Mouse (Mus musculus) forebrain, embryonic 12.5 days (tissue): ENCODE measurements around the gene Kng2. TPM values are rescaled to one million over a fixed set of nuclear protein-coding genes. Genes with fewer than 3 reads are reported as not detected.
"Not testable (repeated sequence)": the region's sequence is repeated elsewhere in the genome, so short reads cannot be mapped to it uniquely, and the experiment has no call there.

Experiments
- ATAC-seq: fragments of 200-750 bp; cut with Nextera tagmentation; 2 replicates; pipeline ENCODE4 v1.8.0; 2017; ENCODE audit warnings: moderate TSS enrichment; ENCODE audit not compliant: low FRiP score
- H3K27ac ChIP-seq: fragments of 300-500 bp; sonication (generic); 2 replicates; pipeline ENCODE4 v1.5.1; 2016; ENCODE audit warnings: mild to moderate bottlenecking
- H3K27me3 ChIP-seq: fragments of 300-500 bp; sonication (generic); 2 replicates; pipeline ENCODE4 v1.6.1; 2016; ENCODE audit warnings: mild to moderate bottlenecking
- H3K36me3 ChIP-seq: fragments of 300-500 bp; sonication (generic); replicated peaks from 2 replicates; pipeline ENCODE4 v1.6.1; 2016; ENCODE audit warnings: mild to moderate bottlenecking
- H3K4me1 ChIP-seq: fragments of 300-500 bp; sonication (generic); 2 replicates; pipeline ENCODE4 v1.6.1; 2016
- H3K4me2 ChIP-seq: fragments of 300-500 bp; sonication (generic); 2 replicates; pipeline ENCODE4 v1.6.1; 2016; ENCODE audit warnings: mild to moderate bottlenecking, moderate library complexity
- H3K4me3 ChIP-seq: fragments of 300-500 bp; sonication (generic); replicated peaks from 2 replicates; pipeline ENCODE4 v1.5.1; 2016; ENCODE audit warnings: mild to moderate bottlenecking
- H3K9ac ChIP-seq: fragments of 300-500 bp; sonication (generic); 2 replicates; pipeline ENCODE4 v1.6.1; 2016; ENCODE audit warnings: mild to moderate bottlenecking
- H3K9me3 ChIP-seq: fragments of 300-500 bp; sonication (generic); 2 replicates; pipeline ENCODE4 v1.6.1; 2016
- WGBS: fragments of 180-500 bp; shearing (Covaris S2); methylation state at CpG from one replicate; pipeline ENCODE4 v1.1.7; 2016; 5-methylcytosine and 5-hydroxymethylcytosine counted together
- polyA plus RNA-seq: library from polyadenylated mRNA; unstranded; fragments of >200 nt; fragmentation: Nextera tagmentation; extraction: Ambion mirVana; gene quantifications from 2 replicates; pipeline ENCODE4 v1.2.1, GENCODE M21; 2016

Gene Kng2
- not detected in 2 replicates for polyA plus RNA-seq

DNA sequence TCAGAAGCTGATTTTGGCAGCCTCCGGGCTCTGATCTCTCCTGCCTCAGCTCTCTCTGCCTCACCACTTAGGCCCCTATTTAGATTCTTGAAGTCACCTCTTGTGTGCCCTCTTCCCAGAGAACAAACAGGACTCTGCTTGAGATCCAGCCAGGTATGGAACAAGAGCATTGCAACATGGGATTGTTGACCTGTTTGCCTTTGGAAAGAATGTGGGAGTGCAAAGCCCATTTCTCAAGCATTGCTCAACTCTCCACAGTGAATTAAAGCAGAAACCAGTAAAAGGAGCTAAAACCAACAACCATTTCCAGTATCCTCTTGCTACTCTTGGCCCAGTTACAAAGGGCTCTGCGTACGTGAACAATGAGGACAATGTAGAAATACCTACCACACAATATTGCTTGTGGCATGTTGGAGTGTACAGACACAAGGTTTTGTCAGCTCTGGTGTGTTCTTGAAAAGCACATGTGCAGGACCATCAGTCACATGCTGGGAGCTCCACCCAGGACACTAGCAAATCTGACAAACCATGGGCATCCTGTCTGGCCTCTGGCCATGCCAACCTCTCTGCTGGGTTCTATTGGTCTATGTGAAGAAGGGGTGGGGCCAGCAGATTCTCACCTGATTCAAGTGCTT is at the start of gene Kng2:
Gene Kng2 (minus strand): TSS at position 517 of the 635 bp plus-strand sequence.
- not testable (repeated sequence) for H3K9ac ChIP-seq, H3K4me2 ChIP-seq, ATAC-seq, H3K9me3 ChIP-seq, H3K4me3 ChIP-seq, H3K4me1 ChIP-seq, H3K27ac ChIP-seq, H3K36me3 ChIP-seq, H3K27me3 ChIP-seq
- WGBS = 87% methylated on average over 3 of the region's 3 CpGs

- H3K4me3 ChIP-seq, H3K9ac ChIP-seq, H3K27me3 ChIP-seq, H3K4me1 ChIP-seq, H3K4me2 ChIP-seq, H3K27ac ChIP-seq, H3K9me3 ChIP-seq, H3K36me3 ChIP-seq, ATAC-seq: not testable (repeated sequence)
- WGBS = 91% methylated on average over 6 of the region's 6 CpGs
Observed at GRCm38 (mm10) chr16:23077516-23077915, 48.2 kb upstream of the Kng2 start.

DNA sequence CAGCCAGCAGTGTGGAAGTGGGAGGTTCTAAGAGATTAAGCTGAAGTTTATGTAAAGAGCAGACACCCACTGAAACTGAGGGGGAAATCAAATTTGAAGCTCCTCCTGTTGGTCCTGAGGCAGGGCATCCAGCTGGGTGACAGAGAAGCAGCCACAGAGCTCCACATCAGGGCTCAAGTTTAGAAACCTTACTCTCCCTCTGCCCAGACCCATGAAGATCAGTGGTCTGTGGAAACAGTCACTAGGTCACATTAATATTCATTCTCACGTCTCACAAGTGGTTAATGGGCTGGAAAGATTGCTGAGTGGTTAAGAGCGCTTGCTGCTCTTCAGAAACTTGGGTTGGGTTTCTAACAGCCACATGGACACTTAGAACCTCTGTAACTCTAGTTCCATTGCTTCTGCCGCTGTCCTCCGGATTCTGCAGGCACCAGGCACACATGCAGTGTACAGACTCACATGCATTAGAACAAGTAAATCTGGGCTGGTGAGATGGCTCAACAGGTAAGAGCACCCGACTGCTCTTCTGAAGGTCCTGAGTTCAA is 31.6 kb upstream of the Kng2 start:
- not testable (repeated sequence) for ATAC-seq, H3K4me1 ChIP-seq, H3K36me3 ChIP-seq, H3K27me3 ChIP-seq, H3K4me3 ChIP-seq, H3K4me2 ChIP-seq, H3K9me3 ChIP-seq, H3K27ac ChIP-seq, H3K9ac ChIP-seq
- 78% methylated on average over 5 of the region's 5 CpGs for WGBS

GRCm38 (mm10) chr16:23059630-23060029 is 30.3 kb upstream of the Kng2 start:
- H3K4me2 ChIP-seq, H3K27me3 ChIP-seq, H3K4me1 ChIP-seq, H3K9me3 ChIP-seq, H3K4me3 ChIP-seq, H3K27ac ChIP-seq, H3K36me3 ChIP-seq, ATAC-seq, H3K9ac ChIP-seq: not testable (repeated sequence)
- 65% methylated on average over 4 of the region's 4 CpGs for WGBS

DNA sequence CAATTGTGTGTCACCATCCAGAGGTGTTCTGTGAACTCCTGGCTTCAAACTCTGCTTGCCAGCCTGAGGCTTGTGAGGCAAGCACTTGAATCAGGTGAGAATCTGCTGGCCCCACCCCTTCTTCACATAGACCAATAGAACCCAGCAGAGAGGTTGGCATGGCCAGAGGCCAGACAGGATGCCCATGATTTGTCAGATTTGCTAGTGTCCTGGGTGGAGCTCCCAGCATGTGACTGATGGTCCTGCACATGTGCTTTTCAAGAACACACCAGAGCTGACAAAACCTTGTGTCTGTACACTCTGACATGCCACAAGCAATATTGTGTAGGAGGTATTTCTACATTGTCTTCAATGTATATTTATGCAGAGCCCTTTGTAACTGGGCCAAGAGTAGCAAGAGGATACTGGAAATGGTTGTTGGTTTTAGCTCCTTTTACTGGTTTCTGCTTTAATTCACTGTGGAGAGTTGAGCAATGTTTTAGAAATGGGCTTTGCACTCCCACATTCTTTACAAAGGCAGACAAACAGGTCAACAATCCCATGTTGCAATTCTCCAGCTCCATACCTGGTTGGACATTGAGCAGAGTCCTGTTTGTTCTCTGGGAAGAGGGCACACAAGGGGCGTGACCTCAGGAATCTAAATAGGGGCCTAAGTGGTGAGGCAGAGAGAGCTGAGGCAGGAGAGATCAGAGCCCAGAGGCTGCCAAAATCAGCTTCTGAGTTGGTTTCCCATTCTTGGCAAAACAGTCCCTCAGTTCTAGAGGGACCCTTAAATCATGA is 28.6 kb upstream of the Kng2 start, which contains the start of gene Kng1:
Gene Kng1 (plus strand): TSS at position 198 of the 780 bp plus-strand sequence.
- not testable (repeated sequence) for H3K9ac ChIP-seq, H3K4me2 ChIP-seq, ATAC-seq, H3K36me3 ChIP-seq, H3K4me3 ChIP-seq, H3K27ac ChIP-seq, H3K4me1 ChIP-seq, H3K27me3 ChIP-seq, H3K9me3 ChIP-seq
- WGBS = 88% methylated on average over 1 of the region's 1 CpGs

DNA sequence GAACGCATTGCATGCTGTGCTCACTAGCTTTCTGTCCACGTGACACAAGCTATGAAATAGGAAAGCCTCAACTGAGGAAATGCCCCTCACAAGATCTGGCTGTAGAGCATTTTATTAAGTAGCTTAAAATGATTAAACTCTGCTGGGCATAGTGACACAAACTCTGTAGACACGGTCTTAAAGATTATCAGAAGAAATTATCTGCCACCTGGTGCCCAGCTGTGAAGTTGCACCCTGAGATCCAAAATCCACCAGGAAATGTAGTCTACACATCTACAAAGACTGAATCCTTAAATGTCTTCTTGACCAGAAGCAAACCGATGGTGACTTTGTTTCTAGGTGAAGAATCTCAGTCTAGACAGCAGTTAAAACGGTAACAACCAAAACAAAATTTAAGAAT is 17.0 kb upstream of the Kng2 start:
- H3K4me2 ChIP-seq = no peak overlapping the region
- H3K9me3 ChIP-seq = no peaks in the 10 kb centered on the region
- no peaks in the 10 kb centered on the region for H3K4me1 ChIP-seq
- no peak overlapping the region for H3K27ac ChIP-seq
- no peak for ATAC-seq
- H3K27me3 ChIP-seq = no peaks in the 10 kb centered on the region
- no peak overlapping the region for H3K9ac ChIP-seq
- H3K4me3 ChIP-seq = no peak overlapping the region
- H3K36me3 ChIP-seq = no peaks in the 10 kb centered on the region
- 74% methylated on average over 5 of the region's 5 CpGs for WGBS

GRCm38 (mm10) chr16:23040876-23041275 is 11.6 kb upstream of the Kng2 start:
- H3K4me1 ChIP-seq = no peaks in the 10 kb centered on the region
- H3K4me3 ChIP-seq = no peak overlapping the region
- H3K36me3 ChIP-seq = no peaks in the 10 kb centered on the region
- no peak overlapping the region for H3K4me2 ChIP-seq
- H3K9me3 ChIP-seq = 0 out of 2 replicates have a peak, but pooled peaks cover 4% of the 10 kb centered on the region
- H3K27me3 ChIP-seq = no peaks in the 10 kb centered on the region
- ATAC-seq = no peak
- 57% methylated on average over 4 of the region's 4 CpGs for WGBS
- no peak overlapping the region for H3K9ac ChIP-seq
- no peak overlapping the region for H3K27ac ChIP-seq

- Histone ChIP-seq H3K4me2 (no peak overlapping the region), H3K27ac (no peak overlapping the region), H3K4me1 (no peaks in the 10 kb centered on the region), H3K27me3 (no peaks in the 10 kb centered on the region), H3K36me3 (no peaks in the 10 kb centered on the region), H3K9me3 (0 out of 2 replicates have a peak, but pooled peaks cover 4% of the 10 kb centered on the region), H3K9ac (no peak overlapping the region), H3K4me3 (no peak overlapping the region)
- ATAC-seq = no peak
- 92% methylated on average over 4 of the region's 4 CpGs for WGBS
Observed at GRCm38 (mm10) chr16:23039281-23039680, 10.0 kb upstream of the Kng2 start.

DNA sequence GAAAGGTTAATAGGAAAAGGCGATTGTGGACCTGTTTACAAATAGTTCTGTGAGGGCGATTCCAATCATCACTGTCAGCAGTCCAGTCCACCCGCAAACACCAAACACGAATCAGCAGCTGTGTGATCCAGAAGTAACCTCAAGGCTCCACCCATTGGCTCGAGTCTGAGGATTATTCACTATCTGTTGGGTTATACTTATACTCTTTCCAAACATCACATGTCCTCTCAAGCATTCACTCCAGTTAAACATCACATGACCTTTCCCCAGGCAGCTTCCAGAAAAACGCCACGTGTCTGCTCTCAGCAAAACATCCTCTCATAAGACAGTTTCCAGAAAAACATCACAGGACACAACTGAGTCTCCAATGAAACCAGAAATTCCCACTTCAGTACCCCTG is 8.5 kb upstream of the Kng2 start:
- ATAC-seq = no peak
- WGBS = 87% methylated on average over 7 of the region's 7 CpGs
- H3K36me3 ChIP-seq = no peaks in the 10 kb centered on the region

DNA sequence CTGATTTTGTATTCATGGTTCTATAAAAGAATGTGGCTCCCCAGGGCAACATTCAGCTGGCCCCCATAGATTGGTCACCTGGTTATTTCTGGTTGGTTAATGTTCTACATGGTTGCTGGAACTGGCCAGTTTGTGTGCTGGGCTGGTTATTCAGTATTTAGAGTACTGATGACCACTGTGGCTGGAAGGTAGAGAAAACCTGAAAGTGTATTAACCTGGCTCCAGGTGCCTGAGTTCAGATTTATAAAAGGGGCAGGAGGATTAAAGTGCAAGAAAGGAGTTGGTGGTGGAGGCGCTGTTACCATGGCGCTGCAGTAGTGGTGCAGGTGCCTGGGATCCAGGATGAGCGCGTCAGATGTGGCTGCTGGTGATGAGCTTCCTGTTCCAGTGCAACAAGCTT is 4.4 kb upstream of the Kng2 start:
- WGBS = 89% methylated on average over 4 of the region's 4 CpGs

More for the DNA sequence above, 8.5 kb upstream of the Kng2 start:
- H3K27ac ChIP-seq = no peak overlapping the region
- H3K27me3 ChIP-seq = no peaks in the 10 kb centered on the region
- H3K4me3 ChIP-seq = no peak overlapping the region
- no peaks in the 10 kb centered on the region for H3K4me1 ChIP-seq
- H3K9ac ChIP-seq = no peak overlapping the region
- 0 out of 2 replicates have a peak, but pooled peaks cover 4% of the 10 kb centered on the region for H3K9me3 ChIP-seq
- H3K4me2 ChIP-seq = no peak overlapping the region

DNA sequence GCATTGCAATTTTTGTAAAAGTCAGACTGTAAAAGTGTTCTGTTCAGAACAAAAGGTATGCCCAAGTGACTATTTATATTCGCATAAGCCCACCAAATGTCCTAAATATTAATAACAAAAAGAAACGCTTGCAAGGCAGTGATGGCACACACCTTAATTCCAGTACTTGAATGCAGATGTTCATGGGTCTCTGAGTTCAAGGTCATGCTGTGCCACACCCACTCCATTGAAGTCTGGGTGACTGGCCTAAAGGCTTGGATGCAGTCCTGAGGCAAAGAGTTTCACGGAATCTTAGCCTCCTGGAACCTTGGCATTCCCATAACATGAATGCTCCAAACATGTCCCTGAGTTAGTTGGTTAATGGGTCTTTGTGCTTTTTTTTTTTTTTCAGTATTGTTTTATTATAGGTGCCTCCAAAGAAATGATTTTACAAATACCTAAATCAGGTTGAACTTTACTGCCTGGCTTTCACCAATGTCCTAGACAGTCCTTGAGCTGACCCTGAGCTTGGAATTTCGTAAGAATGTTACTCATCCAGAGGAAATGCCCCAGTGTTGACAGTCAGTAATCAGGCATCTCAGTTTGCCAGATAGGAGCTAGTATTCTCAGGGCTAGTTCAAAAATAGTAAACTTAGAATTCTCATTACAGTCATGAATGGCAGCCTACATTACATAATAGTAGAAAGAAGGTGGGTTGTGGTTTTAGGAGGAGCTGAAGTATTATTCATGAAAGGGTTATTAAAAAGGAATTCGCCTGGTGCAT is 1.6 kb upstream of the Kng2 start:
- no peaks in the 10 kb centered on the region for H3K36me3 ChIP-seq
- no peak overlapping the region for H3K4me3 ChIP-seq
- no peaks in the 10 kb centered on the region for H3K9me3 ChIP-seq
- no peak overlapping the region for H3K9ac ChIP-seq
- no peak for ATAC-seq
- H3K4me2 ChIP-seq = no peak overlapping the region
- no peak overlapping the region for H3K27ac ChIP-seq
- H3K4me1 ChIP-seq = peaks cover under 1% of the 10 kb centered on the region; the same call in 1 of the 2 replicates
- H3K27me3 ChIP-seq = no peaks in the 10 kb centered on the region
- WGBS = 87% methylated on average over 5 of the region's 5 CpGs

More for the DNA sequence above, 4.4 kb upstream of the Kng2 start:
- Histone ChIP-seq H3K4me2 (no peak overlapping the region), H3K9me3 (no peaks in the 10 kb centered on the region), H3K9ac (no peak overlapping the region), H3K36me3 (no peaks in the 10 kb centered on the region), H3K27ac (no peak overlapping the region), H3K27me3 (no peaks in the 10 kb centered on the region), H3K4me1 (no peaks in the 10 kb centered on the region), H3K4me3 (no peak overlapping the region)
- no peak for ATAC-seq

GRCm38 (mm10) chr16:23027341-23027740 is 1.9 kb downstream of the Kng2 start:
- not testable (repeated sequence) for H3K4me2 ChIP-seq, H3K9me3 ChIP-seq, H3K4me1 ChIP-seq, H3K27me3 ChIP-seq, ATAC-seq, H3K36me3 ChIP-seq, H3K9ac ChIP-seq, H3K27ac ChIP-seq, H3K4me3 ChIP-seq
- WGBS = 54% methylated on average over 3 of the region's 3 CpGs
